Mouse (Mus musculus) 3134 (cell line): ENCODE data around the gene Ppp1r32.

Experiments
- DNase-seq: peaks from one replicate; pipeline ENCODE4 v3.0.0-alpha.2; 2011; ENCODE audit warnings: low spot score; ENCODE audit not compliant: insufficient read length; ENCODE audit errors: extremely low read depth

Ppp1r32 gene

DNA sequence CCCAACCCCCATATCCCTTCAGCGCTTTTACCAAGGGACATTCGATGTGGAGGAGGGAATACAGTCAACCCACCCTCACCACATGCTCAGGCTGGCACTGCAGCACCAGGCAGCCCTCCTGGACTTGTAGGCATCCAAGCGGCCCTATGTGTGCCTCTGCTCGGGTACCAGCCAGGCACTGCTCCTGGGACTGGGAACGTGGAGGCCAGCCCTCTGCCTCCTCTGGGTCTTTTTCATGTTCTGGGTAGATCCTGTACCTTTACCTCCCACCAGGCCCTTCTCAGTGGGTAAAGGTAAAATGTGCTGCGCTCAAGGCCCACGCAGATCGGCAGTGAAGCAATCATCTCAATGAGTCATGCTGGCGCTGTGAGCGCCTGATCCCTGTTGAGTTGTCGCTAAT, 22.8 kb downstream of the Ppp1r32 start:
- no peak for DNase-seq

GRCm38 (mm10) chr19:10458096-10458495, 24.6 kb downstream of the Ppp1r32 start:
- peak; percentile 18 for DNase-seq

- no peak for DNase-seq
Measured at GRCm38 (mm10) chr19:10457484-10457800, 25.3 kb downstream of the Ppp1r32 start.

DNA sequence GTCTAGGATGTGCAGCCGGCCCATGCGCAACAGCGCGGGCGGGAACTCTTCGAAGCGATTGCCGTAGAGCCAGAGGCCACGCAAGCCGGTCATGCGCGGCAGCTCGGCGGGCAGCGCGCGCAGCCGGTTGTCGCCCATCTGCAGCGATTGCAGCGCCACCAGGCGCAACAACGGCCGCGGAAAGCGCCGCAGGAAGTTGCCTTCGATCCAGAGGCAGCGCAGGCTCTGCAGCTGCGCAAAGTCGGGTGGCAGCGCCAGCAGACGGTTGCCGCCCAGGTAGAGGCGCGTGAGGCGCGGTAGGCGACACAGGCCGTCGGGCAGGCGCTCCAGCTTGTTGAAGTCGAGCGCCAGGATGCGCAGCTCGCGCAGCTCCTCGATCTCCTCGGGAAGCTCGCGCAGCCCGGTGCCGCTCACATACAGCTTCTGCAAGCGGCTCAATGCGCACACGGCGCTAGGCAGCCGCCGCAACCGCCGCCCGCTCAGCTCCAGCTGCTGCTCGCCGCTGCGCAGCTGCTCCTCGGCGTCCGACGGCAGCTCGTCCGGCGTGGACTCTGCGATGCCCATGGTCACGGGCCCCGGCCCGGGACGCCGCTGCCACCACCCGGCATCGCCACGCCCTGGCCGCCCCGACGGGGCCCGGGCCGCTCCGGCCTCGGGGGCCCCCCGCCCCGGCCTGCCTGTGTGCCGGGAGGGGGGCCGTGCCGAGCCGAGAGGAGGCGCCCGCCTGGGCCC, 25.8 kb downstream of the Ppp1r32 start, which contains the start of gene Lrrc10b:
Lrrc10b (minus strand) TSS at position 722 of the 732 bp plus-strand sequence.
- no peak for DNase-seq

DNA sequence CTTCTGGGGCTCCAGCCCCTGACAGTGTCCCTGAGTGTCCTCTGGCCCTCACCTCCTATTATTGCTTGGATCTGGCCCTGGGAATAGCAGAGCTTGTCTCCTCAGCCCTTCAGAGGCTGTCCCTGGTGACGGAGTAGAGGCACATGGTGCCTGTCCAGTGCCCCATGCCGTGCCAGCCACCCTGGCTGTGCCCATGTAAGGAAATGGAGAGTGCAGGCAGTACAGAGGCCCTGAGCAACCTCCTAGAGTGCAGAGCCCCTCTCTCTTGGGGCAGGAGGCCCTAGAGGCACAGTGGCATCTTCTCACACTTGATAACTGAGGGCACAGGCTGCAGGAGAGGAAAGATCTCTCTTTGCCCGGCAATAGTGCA, 27.3 kb downstream of the Ppp1r32 start:
- no peak for DNase-seq

DNA sequence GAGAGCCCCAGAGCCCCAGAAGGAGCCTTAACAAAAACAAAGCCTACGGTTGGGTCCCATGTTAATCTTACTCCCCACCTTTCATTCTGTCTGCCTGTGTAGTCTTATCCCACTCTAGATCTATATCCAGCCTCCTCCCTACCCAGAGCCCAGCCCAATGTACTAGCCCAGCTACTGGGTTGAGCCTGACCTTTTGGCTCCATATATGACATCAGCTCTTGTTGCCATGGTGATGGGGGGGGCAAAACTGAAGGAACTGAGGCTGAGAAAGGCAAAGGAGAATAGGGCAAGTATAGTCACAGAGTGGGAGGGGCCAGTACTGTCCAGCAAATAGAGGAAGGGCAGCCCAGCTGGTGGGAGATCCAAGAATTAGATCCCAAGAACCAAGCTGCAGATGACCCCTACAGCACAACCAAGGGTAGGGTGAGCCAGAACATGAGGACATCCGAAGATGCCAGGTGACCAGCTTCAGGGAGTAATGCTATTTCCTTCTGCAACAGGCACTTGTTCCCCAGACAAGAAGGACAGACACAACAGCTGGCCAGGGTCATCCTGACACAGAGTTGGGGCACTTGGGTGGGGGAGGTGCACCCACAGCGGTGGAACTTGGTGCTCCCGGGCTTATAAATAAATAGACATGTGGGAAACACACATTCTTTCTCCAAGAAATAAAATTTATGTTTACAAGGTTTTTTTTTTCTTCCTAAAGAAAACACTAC, 27.9 kb downstream of the Ppp1r32 start:
- DNase-seq: no peak

DNA sequence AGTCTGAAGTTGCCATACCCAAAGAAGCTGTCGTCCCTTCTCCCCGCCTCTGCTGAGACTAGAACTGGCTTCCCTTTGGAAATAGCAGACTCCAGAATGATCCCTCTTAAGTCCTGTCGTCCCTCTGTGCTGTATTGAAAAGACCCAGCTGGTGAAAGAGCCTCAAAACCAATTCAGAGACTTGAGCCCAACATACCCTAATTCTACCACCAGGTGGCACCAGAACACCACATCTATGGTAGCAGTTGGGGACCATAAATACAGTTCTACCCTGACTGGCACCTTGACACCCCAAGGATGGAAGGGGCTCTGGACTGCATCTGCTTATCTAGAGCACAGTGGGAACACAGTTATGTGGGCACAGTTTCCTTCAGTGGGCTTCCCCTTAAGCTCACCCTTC, 33.0 kb downstream of the Ppp1r32 start:
- DNase-seq: no peak

DNA sequence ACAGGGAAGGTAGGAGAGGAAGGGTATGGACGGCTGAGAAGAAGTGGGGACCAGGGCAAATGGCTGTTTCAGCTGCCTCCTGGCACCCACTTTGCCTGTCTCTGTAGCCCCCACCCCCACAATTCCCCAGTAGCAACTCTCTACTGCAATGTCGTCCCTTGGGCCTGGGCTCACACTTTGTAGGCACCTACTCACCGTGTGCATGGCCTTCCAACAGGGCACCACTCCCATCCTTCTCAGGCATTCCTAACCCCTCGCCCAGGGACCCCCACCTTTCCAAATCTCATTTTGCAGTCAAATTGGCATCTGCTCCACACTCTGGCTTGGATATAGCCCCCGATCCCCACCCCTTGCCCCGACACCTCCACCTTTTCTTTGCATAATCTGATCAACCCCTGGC, 33.5 kb downstream of the Ppp1r32 start:
- no peak for DNase-seq

GRCm38 (mm10) chr19:10448275-10448674, 34.5 kb downstream of the Ppp1r32 start:
- DNase-seq: no peak

- no peak for DNase-seq
Measured at GRCm38 (mm10) chr19:10444685-10445369, 37.9 kb downstream of the Ppp1r32 start.

DNA sequence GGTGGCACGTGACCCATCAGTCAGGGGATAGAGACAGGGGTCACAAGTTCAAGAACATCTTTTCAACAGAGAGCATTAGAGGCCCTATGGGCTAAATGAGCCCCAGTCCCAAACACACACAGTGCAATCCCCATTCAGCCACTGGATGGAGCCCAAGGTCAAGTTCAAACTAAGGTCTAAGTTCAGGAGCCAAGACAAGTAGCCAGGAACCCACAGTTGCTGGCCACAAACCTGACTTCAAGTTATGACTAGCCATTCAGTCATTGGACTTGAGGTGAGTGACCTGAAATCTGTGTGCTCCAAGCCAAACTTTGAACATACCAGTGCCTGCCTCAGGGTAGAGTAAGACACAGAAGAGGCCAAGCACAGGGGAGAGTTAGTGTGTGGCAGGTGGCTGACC, 45.2 kb downstream of the Ppp1r32 start:
- DNase-seq: no peak

DNA sequence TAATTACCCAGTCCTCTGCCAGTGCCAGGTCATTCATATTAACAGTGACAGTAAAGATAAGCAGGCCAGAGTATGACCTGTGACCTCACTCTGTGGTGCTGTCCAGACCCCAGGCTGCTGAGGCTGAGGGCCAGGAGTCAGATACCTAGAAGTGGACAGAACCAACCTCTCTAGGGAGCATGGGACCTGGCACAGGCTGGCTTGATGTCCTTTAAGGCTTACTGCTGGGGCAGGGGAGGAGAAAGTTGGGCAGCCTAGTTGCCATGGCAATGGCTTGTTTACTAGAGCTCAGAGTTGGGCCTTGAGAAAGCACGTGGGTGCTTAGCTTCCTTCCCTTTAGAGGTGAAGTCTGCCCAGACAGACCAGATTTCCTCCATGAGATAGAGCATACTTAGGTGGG, 46.0 kb downstream of the Ppp1r32 start:
- no peak for DNase-seq

DNA sequence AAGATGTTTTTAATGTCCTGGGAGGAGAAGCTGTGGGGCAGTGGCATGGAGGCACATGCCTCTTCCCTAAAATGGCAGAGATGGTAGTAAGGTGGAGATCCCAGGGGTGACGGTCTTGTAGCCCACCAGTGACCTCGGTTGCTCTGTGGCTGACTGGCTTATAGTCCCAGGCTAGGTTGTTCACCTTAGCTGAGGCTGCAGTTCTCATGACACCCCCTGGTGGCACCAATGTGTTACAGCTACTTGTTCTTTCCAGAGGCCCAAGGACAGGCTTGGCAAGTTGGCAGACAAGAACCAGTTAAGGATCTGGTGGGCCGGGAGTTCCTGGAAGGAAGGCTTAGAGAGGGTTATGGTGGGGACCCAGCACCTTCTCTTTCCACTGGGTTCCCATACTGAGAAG, 46.8 kb downstream of the Ppp1r32 start:
- DNase-seq: no peak

- DNase-seq: no peak
Measured at GRCm38 (mm10) chr19:10434927-10435326, 47.8 kb downstream of the Ppp1r32 start.

DNA sequence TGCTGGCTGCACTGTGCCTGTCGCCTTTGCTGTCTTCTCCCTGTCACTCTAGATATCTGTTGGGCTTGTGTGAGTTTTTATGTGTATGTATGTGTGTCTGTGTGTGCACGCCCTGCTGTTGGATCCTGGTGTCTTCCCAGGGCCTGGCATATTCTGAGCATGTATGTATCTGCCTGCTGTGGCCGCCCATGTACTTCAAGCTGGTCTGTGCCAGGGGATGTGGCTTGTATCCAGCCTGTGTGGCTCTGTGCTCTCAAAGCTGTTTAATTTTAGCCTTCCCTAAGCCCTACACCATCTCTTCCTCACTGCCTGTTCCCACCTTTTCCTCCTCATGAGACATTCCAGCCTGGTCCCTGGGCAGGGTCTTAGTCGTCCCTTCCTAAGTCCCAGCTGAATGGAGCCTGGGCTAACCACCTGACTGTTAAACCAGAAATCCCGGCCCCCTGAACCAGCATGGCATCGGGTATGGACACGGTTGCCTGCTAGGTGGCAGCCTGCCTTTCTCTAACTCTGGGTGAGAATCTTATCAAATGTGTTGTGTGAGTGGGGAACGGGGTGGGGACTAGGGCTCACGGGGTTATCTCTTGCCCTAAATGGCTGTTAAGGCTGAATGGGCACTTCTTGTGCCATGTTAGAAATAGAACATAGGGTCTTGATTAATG, 48.7 kb downstream of the Ppp1r32 start:
- no peak for DNase-seq

GRCm38 (mm10) chr19:10433225-10433624, 49.5 kb downstream of the Ppp1r32 start:
- DNase-seq: no peak

DNA sequence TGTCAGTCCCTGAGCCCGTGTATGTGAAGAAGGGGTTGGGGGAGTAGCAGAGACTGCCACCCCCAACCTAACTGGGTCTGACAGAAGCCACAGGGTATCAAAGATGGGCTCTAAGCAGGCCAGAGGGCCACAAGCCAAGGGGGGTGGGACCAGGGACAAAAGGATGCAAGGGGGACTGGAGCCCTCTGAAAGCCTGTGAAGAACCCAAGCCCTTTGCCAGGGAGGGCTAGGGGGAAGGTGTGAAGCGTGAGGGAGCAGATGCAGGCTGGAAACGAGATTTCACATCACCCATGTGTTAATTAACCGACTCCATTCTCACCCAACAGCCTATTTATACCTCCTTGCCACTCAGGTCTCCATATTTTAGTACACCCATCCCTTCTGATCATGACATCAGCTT, 50.9 kb downstream of the Ppp1r32 start:
- DNase-seq: no peak

GRCm38 (mm10) chr19:10431410-10431809, 51.3 kb downstream of the Ppp1r32 start:
- DNase-seq: no peak

DNA sequence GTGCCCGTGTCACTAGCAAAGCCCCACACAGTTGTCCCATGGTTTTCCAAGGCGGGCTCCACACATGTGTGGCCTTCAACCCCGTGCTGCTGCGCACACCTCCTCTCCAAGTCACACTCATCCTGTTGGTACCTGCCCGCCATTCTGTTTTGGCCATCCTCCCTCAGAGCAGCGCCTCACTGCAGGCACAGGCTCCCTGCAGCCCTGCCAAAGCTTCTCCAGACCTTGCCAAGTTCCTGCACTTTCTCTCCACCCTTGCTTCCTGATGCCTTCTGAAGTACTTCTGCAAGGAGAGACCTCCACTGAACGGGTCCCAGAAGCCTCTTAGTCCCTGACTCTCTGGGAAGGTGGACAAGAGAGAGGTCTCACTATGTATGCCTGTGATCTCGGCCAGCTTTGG, 53.4 kb downstream of the Ppp1r32 start:
- no peak for DNase-seq

- DNase-seq: no peak
Measured at GRCm38 (mm10) chr19:10427431-10427830, 55.3 kb downstream of the Ppp1r32 start.

DNA sequence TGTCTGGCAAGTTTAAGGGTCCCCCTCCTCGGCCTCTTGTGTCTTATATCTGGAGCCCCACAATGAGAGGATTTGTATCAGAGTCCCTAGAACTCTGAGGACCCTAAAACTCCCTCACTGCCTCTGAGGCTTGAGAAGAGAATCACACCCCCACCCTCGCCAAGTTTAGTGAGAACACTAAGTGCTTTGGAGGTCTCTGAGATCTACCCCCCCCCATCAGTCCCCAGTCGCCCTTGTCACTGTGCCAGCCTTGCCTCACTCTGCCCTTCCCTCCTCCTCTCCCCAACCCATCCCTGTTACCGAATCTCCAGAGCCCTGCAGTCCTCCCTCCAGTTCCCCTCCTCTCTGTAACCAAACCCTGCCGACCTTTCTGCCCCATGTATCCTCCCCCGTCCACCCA, 55.9 kb downstream of the Ppp1r32 start:
- no peak for DNase-seq
